Mouse (Mus musculus): ENCODE measurements around the gene Scgb1b24.

The Scgb1b24 gene

DNA sequence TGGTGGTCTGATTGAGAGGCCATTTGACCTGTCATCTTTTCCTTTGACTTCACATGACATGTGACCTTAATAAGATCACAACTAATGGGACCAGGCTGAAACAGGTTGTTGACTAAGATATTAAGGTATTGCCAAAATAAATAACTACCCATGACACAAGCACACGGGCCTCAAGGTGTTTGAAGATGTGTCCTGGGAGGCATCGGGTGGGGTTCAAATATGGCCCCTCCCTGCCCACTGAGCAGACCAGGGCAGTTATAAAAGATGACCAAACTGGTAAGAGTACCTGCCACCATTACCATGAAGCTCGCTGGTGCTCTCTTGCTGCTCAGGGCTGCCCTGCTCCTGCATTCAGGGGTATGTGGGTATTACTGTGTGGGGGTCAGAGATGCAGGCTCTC, at the start of gene Scgb1b24:
Scgb1b24 (plus strand) TSS at position 301 of the 400 bp plus-strand sequence.
- DNase-seq (ENCODE audit: low spot score): no peak

DNA sequence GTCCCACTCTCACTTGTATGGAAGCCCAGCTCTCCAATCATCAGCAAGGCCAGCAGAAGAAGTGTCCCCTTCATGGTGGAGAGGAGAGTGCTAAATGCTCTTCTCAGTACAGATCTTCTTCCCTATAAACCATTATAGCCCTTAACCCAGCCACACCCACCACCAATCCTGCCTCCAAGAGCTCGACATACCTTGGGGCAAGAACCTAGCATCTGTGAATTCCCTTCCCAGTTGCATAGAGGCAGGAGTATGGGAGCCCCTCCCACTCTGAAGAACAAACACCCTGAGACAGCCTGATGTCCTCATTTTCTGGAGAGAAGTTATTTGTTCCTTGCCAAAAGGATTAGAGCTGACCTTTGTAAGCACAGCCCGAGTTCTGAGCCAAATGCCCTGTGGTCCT, 4.4 kb upstream of the Scgb1b24 start, which contains the start of gene Scgb2b24:
Scgb2b24 (minus strand) TSS at position 101 of the 400 bp plus-strand sequence.
- DNase-seq (ENCODE audit: low spot score): no peak
